Mouse (Mus musculus) thymus, adult 2 months (tissue): ENCODE measurements around the gene Hspb3.

Source experiments
- CTCF ChIP-seq: fragments of 200-500 bp; IDR thresholded peaks from 2 replicates; pipeline ENCODE4 v1.5.1; 2012; ENCODE audit warnings: mild to moderate bottlenecking, control low read depth, low read length, moderate library complexity, borderline replicate concordance; ENCODE audit not compliant: control insufficient read depth, poor library complexity, insufficient read depth; ENCODE audit errors: extremely low read depth
- POLR2A ChIP-seq: fragments of 200-500 bp; IDR thresholded peaks from 2 replicates; pipeline ENCODE4 v1.6.1; 2012; ENCODE audit warnings: mild to moderate bottlenecking, low read length, control low read depth, moderate library complexity; ENCODE audit not compliant: control insufficient read depth, poor library complexity, insufficient read depth; ENCODE audit errors: extremely low read depth

- TF ChIP-seq CTCF: no peak
- TF ChIP-seq POLR2A: no peak
These were observed 33.4 kb upstream of the Hspb3 start for GRCm38 (mm10) chr13:113696838-113697321.
